Mouse (Mus musculus): ENCODE measurements around the gene Bach1. TPM values are rescaled to one million over a fixed set of nuclear protein-coding genes. Genes with fewer than 3 reads are reported as not detected.

Gene Bach1
- polyA plus RNA-seq, 1 experiment = 7.6 TPM

- Histone ChIP-seq H3K4me3 (ENCODE audit: extremely low read depth, insufficient read depth, insufficient read length) (no peak overlapping the region), H3K36me3 (ENCODE audit: control insufficient read depth, insufficient read depth, low read length) (no peaks in the 10 kb centered on the region), H3K4me1 (ENCODE audit: control insufficient read depth, insufficient read depth, insufficient read length) (peaks cover under 1% of the 10 kb centered on the region), H3K27ac (ENCODE audit: insufficient read depth, low read length) (no peak overlapping the region), H3K27me3 (ENCODE audit: control insufficient read depth, insufficient read depth, low read length) (no peaks in the 10 kb centered on the region)
- WGBS = 86% methylated on average over 4 of the region's 4 CpGs
- TF ChIP-seq POLR2A (IDR thresholded peaks at IDR 0.05; ENCODE audit: low read depth, low read length) (no peak), CTCF (IDR thresholded peaks at IDR 0.05; ENCODE audit: extremely low read depth, insufficient read depth, insufficient read length, insufficient replicate concordance) (no peak)
- no peak for DNase-seq (ENCODE audit: low read depth in 1 of 2, low spot score in 2 of 2)
Measured at GRCm38 (mm10) chr16:87666620-87667004, 32.1 kb upstream of the Bach1 start.

- H3K4me1 ChIP-seq (ENCODE audit: control insufficient read depth, insufficient read depth, insufficient read length) = no peaks in the 10 kb centered on the region; the same call in 1 of the 2 replicates
- H3K27me3 ChIP-seq (ENCODE audit: control insufficient read depth, insufficient read depth, low read length) = no peaks in the 10 kb centered on the region
- H3K36me3 ChIP-seq (ENCODE audit: control insufficient read depth, insufficient read depth, low read length) = no peaks in the 10 kb centered on the region
- no peak overlapping the region for H3K4me3 ChIP-seq (ENCODE audit: extremely low read depth, insufficient read depth, insufficient read length)
- H3K27ac ChIP-seq (ENCODE audit: insufficient read depth, low read length) = no peak overlapping the region
- DNase-seq (ENCODE audit: low read depth in 1 of 2, low spot score in 2 of 2) = no peak
- TF ChIP-seq CTCF (IDR thresholded peaks at IDR 0.05; ENCODE audit: extremely low read depth, insufficient read depth, insufficient read length, insufficient replicate concordance) = no peak
- no peak for TF ChIP-seq POLR2A (IDR thresholded peaks at IDR 0.05; ENCODE audit: low read depth, low read length)
- WGBS = 96% methylated on average over 6 of the region's 6 CpGs
Measured at GRCm38 (mm10) chr16:87668002-87668401, 30.7 kb upstream of the Bach1 start.

GRCm38 (mm10) chr16:87670091-87670820, 28.5 kb upstream of the Bach1 start:
- WGBS = 87% methylated on average over 8 of the region's 8 CpGs
- no peak overlapping the region for H3K27ac ChIP-seq (ENCODE audit: insufficient read depth, low read length)

GRCm38 (mm10) chr16:87670821-87671165, 28.0 kb upstream of the Bach1 start:
- H3K36me3 ChIP-seq (ENCODE audit: control insufficient read depth, insufficient read depth, low read length) = no peaks in the 10 kb centered on the region
- DNase-seq (ENCODE audit: low read depth in 1 of 2, low spot score in 2 of 2) = no peak
- H3K4me3 ChIP-seq (ENCODE audit: extremely low read depth, insufficient read depth, insufficient read length) = no peak overlapping the region
- TF ChIP-seq CTCF (IDR thresholded peaks at IDR 0.05; ENCODE audit: extremely low read depth, insufficient read depth, insufficient read length, insufficient replicate concordance) (no peak), POLR2A (IDR thresholded peaks at IDR 0.05; ENCODE audit: low read depth, low read length) (no peak)
- H3K27ac ChIP-seq (ENCODE audit: insufficient read depth, low read length) = no peak overlapping the region
- WGBS = 75% methylated on average over 9 of the region's 9 CpGs
- H3K4me1 ChIP-seq (ENCODE audit: control insufficient read depth, insufficient read depth, insufficient read length) = no peaks in the 10 kb centered on the region
- H3K27me3 ChIP-seq (ENCODE audit: control insufficient read depth, insufficient read depth, low read length) = no peaks in the 10 kb centered on the region

More at GRCm38 (mm10) chr16:87670091-87670820, 28.5 kb upstream of the Bach1 start:
- TF ChIP-seq POLR2A (IDR thresholded peaks at IDR 0.05; ENCODE audit: low read depth, low read length) = no peak
- no peak for TF ChIP-seq CTCF (IDR thresholded peaks at IDR 0.05; ENCODE audit: extremely low read depth, insufficient read depth, insufficient read length, insufficient replicate concordance)
- no peak for DNase-seq (ENCODE audit: low read depth in 1 of 2, low spot score in 2 of 2)
- H3K4me1 ChIP-seq (ENCODE audit: control insufficient read depth, insufficient read depth, insufficient read length) = no peaks in the 10 kb centered on the region
- no peaks in the 10 kb centered on the region for H3K36me3 ChIP-seq (ENCODE audit: control insufficient read depth, insufficient read depth, low read length)
- no peaks in the 10 kb centered on the region for H3K27me3 ChIP-seq (ENCODE audit: control insufficient read depth, insufficient read depth, low read length)
- H3K4me3 ChIP-seq (ENCODE audit: extremely low read depth, insufficient read depth, insufficient read length) = no peak overlapping the region

GRCm38 (mm10) chr16:87671336-87671735, 27.4 kb upstream of the Bach1 start:
- Histone ChIP-seq H3K27me3 (ENCODE audit: control insufficient read depth, insufficient read depth, low read length) (no peaks in the 10 kb centered on the region), H3K27ac (ENCODE audit: insufficient read depth, low read length) (no peak overlapping the region), H3K4me1 (ENCODE audit: control insufficient read depth, insufficient read depth, insufficient read length) (no peaks in the 10 kb centered on the region), H3K4me3 (ENCODE audit: extremely low read depth, insufficient read depth, insufficient read length) (no peak overlapping the region), H3K36me3 (ENCODE audit: control insufficient read depth, insufficient read depth, low read length) (no peaks in the 10 kb centered on the region)
- 48% methylated on average over 12 of the region's 12 CpGs for WGBS
- TF ChIP-seq POLR2A (IDR thresholded peaks at IDR 0.05; ENCODE audit: low read depth, low read length) (no peak), CTCF (IDR thresholded peaks at IDR 0.05; ENCODE audit: extremely low read depth, insufficient read depth, insufficient read length, insufficient replicate concordance) (no peak)
- DNase-seq (ENCODE audit: low read depth in 1 of 2, low spot score in 2 of 2) = no peak

GRCm38 (mm10) chr16:87673155-87673554, 25.6 kb upstream of the Bach1 start:
- no peaks in the 10 kb centered on the region for H3K27me3 ChIP-seq (ENCODE audit: control insufficient read depth, insufficient read depth, low read length)
- DNase-seq (ENCODE audit: low read depth in 1 of 2, low spot score in 2 of 2) = no peak
- H3K36me3 ChIP-seq (ENCODE audit: control insufficient read depth, insufficient read depth, low read length) = no peaks in the 10 kb centered on the region
- no peak overlapping the region for H3K4me3 ChIP-seq (ENCODE audit: extremely low read depth, insufficient read depth, insufficient read length)
- WGBS = 93% methylated on average over 7 of the region's 7 CpGs
- no peak overlapping the region for H3K27ac ChIP-seq (ENCODE audit: insufficient read depth, low read length)
- no peaks in the 10 kb centered on the region for H3K4me1 ChIP-seq (ENCODE audit: control insufficient read depth, insufficient read depth, insufficient read length)
- TF ChIP-seq CTCF (IDR thresholded peaks at IDR 0.05; ENCODE audit: extremely low read depth, insufficient read depth, insufficient read length, insufficient replicate concordance) = no peak
- no peak for TF ChIP-seq POLR2A (IDR thresholded peaks at IDR 0.05; ENCODE audit: low read depth, low read length)

GRCm38 (mm10) chr16:87676182-87676581, 22.6 kb upstream of the Bach1 start:
- Histone ChIP-seq H3K4me1 (ENCODE audit: control insufficient read depth, insufficient read depth, insufficient read length) (no peaks in the 10 kb centered on the region), H3K36me3 (ENCODE audit: control insufficient read depth, insufficient read depth, low read length) (no peaks in the 10 kb centered on the region), H3K27me3 (ENCODE audit: control insufficient read depth, insufficient read depth, low read length) (no peaks in the 10 kb centered on the region), H3K27ac (ENCODE audit: insufficient read depth, low read length) (no peak overlapping the region), H3K4me3 (ENCODE audit: extremely low read depth, insufficient read depth, insufficient read length) (no peak overlapping the region)
- DNase-seq (ENCODE audit: low read depth in 1 of 2, low spot score in 2 of 2) = no peak
- WGBS = 83% methylated on average over 10 of the region's 10 CpGs
- TF ChIP-seq CTCF (IDR thresholded peaks at IDR 0.05; ENCODE audit: extremely low read depth, insufficient read depth, insufficient read length, insufficient replicate concordance) = no peak
- no peak for TF ChIP-seq POLR2A (IDR thresholded peaks at IDR 0.05; ENCODE audit: low read depth, low read length)

Measured in spleen, adult 2 months (tissue).